Mouse (Mus musculus) gastrocnemius, postnatal 4 days (tissue): ENCODE measurements at regions not wholly inside any gene's neighbourhood (a gene's known extent, or its start where the extent isn't known, plus 50 kb on each side); places are given as distances from the start of the nearest gene placed in this dataset.

Experiments
- DNase-seq, 2 experiments: peaks; one replicate each; pipeline ENCODE4 v3.0.0; 2021 to 2022; ENCODE audit warnings: low spot score in 2 of 2, mixed read lengths in 2 of 2

GRCm38 (mm10) chr10:44832455-44832854, 234.5 kb upstream of the Prep start:
- DNase-seq = no peak

DNA sequence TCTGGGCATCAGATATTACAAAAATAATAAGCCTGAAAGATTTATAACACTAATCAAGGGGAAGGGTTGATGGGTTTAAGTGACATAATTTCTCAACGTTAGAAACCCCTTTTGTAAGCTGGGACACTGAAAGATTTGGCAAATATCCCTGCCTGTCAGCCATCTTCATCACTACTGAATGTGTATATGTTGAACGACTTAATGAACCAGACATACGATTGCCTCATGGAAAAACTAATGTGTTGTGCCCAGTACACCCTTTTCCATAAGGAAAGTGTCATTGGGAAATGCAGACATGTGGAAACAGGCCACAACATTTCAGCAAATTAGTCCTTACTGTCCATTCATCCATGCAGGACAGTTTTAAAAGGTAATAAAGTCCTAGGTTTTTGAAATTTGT, 240.7 kb upstream of the Prep start:
- DNase-seq = no peak

- DNase-seq = no peak
Measured at GRCm38 (mm10) chr10:44821666-44822065, 245.3 kb upstream of the Prep start.

DNA sequence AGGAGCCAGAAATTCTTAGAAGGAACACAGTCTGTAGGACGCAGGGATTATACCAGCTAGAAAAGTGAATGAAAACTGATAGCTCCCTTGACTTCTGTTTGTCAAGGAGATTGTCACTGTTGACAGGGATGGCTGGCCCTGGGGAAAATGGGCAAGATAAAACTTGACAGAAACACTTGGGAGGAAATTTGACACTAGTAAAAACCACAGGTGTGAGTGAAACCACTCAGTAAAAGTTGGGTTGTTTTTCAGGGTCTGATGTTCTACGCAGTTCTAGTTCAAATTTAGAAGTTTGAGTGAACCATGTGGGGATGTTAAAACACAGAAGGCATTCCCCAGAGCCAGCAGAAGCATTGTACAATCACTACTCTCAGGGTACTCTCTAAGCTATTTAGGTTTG, 246.6 kb upstream of the Prep start:
- no peak for DNase-seq

- DNase-seq = no peak
Measured at GRCm38 (mm10) chr10:44819361-44819760, 247.6 kb upstream of the Prep start.

GRCm38 (mm10) chr10:44818615-44819014, 248.4 kb upstream of the Prep start:
- DNase-seq = no peak

- no peak for DNase-seq
Measured at GRCm38 (mm10) chr10:44796205-44796604, 267.9 kb upstream of the Prdm1 start.

DNA sequence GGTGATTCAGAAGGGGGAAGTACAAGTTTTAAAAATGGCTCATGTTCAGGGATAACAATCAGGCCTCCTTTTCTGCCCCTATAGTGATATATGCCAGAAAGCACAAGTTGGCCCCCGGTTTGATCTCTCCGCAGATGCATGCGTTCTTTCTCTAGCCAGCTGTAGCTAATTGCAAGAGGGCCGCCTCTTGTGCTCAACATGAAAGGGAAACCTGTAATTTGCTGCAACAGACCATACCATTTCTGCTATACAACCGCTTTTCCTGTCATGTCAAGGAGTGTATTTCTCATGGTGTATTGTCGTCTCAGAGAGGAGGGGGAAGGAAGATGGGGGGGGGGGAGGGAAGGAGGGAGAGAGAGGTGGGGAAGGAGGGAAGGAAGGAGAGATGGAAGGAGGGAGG, 257.1 kb upstream of the Prdm1 start:
- DNase-seq = no peak

DNA sequence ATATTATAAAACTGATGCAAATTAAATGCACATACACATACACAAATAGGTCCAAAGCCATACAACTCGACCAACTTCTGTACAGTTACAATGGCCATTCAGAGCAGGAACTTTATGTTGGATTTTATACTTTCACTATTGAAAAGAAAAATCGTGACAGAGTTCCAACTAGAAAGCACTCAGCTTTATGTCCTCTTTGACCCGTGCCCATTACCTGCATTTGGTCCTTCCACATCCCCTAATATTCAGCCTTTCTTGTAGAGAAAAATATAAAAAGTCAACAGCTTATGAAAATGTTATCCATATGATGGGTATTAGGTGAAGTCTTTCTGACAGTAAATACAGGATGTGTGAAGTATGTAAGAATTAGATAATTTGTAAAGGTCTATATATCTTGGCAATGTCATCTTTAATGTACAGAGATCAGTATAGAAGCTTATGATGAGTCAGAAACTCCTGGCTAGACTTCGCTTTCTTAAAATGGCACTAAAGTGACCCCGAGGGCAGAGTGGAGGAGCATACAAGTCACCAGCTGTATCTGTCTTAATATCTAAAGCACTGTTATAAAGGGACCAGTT, 252.2 kb upstream of the Prdm1 start:
- DNase-seq = no peak

GRCm38 (mm10) chr10:44779568-44780207, 251.4 kb upstream of the Prdm1 start:
- no peak for DNase-seq

- no peak for DNase-seq
Measured at GRCm38 (mm10) chr10:44777214-44777613, 248.9 kb upstream of the Prdm1 start.

GRCm38 (mm10) chr10:44776175-44776574, 247.9 kb upstream of the Prdm1 start:
- DNase-seq = no peak

DNA sequence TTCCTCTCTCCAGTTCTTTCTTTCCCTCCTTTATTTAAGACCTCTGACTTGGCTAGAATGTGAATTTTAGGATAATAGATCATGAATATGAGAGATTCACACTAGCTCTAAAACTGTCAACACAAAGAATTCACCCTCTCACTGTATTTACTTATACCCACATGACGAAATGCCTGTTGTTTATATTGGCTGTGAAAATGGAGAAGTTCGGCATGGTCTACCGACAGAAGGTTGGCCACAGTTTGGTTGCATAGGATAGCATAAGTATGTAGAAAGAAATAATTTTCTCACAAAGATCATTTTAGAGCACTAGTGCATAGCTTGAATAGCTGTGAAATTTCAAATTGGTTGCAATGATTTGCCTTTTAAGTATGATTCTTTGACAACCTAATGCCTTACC, 237.2 kb upstream of the Prdm1 start:
- DNase-seq = no peak

GRCm38 (mm10) chr10:44763102-44763501, 234.8 kb upstream of the Prdm1 start:
- DNase-seq = no peak

GRCm38 (mm10) chr10:44762068-44762467, 233.8 kb upstream of the Prdm1 start:
- DNase-seq = no peak

DNA sequence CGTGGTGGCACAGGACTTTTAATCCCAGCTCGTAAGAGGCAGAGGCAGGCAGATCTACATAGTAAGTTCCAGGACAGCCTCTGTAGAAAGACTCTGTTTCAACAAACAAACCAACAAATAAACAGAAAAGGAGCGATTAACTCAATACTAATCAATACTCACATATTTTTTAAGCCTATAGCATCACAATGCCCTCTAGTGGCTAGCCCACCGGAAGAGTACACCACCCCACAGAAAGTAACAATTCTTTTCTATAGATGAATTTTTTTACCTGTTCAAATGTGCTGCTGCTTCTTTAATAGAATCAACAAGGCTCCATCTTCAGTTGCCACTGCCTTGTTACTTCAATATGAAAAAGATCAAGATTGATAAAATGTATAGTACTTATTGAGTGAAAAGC, 233.0 kb upstream of the Prdm1 start:
- DNase-seq = no peak

DNA sequence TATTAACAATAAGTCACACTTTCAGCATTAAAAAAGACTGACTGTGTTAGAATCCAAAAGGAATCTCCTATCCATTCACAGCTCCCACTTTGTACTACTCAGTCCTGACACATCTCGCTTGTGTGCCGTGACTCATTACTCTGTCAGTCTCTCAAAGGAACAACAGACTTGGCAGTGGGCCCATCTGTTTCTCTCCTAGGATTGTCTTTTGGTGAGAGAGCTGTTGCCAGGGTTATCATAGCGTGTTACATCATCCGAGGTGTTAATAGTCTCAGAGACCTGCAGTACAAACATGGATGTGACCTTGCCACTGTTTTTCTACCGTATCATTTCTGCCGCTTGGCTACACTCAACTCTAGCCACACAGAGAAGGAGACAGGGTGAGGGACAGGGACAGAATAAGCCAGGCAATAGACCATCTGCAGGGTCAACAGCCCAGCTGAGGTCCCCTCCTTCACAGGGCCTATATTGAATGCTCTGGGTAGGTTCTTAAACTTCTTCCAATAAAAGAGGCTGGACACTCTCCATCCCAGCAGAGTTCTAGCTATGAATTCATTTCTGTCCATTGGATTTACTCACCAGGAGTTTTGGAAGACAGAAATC, 227.2 kb upstream of the Prdm1 start:
- no peak for DNase-seq

DNA sequence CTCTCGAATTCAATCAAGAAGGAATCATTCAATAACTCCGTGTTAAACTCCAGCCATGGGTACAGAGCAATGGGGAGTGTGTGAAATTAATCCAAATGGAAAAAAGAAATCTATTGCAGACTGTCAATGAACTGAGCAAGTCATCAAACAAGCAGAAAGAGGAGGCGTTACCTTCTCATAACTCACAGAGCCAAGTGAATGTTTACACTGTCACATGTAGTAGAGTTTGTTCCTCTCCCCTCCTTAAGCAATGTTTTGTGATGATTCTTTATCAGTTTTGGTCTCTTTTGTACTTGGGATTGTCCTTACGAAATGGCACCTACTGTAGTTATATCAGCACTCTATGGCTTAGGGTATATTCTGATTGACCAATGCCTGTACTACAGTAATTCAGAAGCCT, 226.6 kb upstream of the Prdm1 start:
- DNase-seq = no peak

- no peak for DNase-seq
Measured at GRCm38 (mm10) chr10:44752719-44753390, 224.6 kb upstream of the Prdm1 start.

DNA sequence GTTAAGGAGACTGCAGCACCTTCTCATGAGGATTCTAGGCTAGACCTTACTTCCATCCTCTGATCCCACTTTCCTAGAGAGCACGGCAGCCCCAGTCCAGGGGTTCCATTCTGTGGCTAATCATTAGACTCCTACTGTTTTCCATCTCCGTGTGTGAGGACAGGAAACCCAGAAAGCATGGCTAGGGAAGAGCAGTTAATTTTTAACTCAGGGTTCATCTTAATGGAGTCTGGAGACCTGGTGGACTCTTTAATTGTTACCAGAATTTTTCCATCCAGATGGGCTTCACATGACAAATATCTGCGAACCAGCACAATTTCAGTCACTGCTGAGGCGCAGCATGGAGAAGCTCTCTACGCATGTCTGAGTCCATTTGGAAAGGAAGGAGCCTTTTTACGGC, 222.8 kb upstream of the Prdm1 start:
- no peak for DNase-seq

DNA sequence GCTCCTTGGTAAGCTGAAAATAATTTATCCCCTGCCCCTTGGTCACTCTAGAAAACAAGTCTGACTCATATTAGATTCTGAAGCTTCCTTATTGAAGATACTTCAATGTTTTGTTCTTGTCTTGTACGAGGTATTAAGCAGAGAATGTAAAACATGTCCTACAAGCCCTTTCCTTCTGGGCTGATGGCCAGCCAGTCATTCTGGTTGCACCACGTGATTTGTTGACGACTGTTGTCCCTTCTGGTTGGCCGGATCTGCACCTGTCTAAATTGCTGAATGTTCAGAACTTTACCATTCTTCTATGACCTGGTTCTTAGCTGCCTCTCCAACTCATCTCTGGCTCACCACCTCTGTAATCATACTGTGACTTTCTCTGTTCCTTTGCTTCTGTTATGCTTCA, 220.9 kb upstream of the Prdm1 start:
- no peak for DNase-seq

DNA sequence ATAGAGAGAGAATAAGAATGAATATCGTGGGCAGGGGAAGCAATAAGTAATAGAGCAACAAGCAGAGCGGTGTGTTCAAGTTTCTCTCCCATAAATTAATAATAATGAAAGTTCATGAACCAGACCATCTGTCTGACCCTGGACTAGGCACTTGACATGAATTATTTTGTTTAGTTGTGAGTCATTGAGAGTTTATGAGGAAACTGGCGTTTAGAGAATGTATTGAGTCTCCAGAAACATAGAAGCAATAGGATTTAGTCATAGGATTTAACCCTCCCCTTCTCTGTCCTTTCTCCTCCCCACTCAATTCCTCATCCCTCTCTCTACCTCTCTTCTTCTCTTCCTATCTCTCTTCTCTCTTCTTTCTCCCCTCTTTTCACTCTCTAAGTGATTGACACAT, 219.1 kb upstream of the Prdm1 start:
- DNase-seq = no peak

- DNase-seq = no peak
Measured at GRCm38 (mm10) chr10:44744221-44744620, 215.9 kb upstream of the Prdm1 start.
